Mouse (Mus musculus) embryonic fibroblast, embryonic 13.5 days (primary cell): ENCODE results near the gene Rere. TPM values are rescaled to one million over a fixed set of nuclear protein-coding genes. Genes with fewer than 3 reads are reported as not detected.
"Not testable (repeated sequence)": the region's sequence is repeated elsewhere in the genome, so short reads cannot be mapped to it uniquely, and the experiment has no call there.

Experiments used
- H3K27ac ChIP-seq: 2 replicates; pipeline ENCODE4 v1.5.1; 2012; ENCODE audit warnings: low read length, control low read depth, inconsistent platforms; ENCODE audit not compliant: insufficient read depth
- H3K4me1 ChIP-seq: 2 replicates; pipeline ENCODE4 v1.6.1; 2011; ENCODE audit warnings: low read length; ENCODE audit not compliant: control insufficient read depth, insufficient read depth
- H3K4me3 ChIP-seq: 2 replicates; pipeline ENCODE4 v1.5.1; 2011; ENCODE audit warnings: mild to moderate bottlenecking, control low read depth, low read length; ENCODE audit not compliant: insufficient read depth
- CTCF ChIP-seq: IDR thresholded peaks from 2 replicates; pipeline ENCODE4 v1.5.1; 2011; ENCODE audit warnings: mild to moderate bottlenecking, control low read depth, low read length, moderate library complexity, borderline replicate concordance; ENCODE audit not compliant: insufficient read depth
- POLR2A ChIP-seq: IDR thresholded peaks from 2 replicates; pipeline ENCODE4 v1.6.1; 2011; ENCODE audit warnings: low read depth, mild to moderate bottlenecking, control low read depth, low read length, moderate library complexity
- polyA plus RNA-seq: library from polyadenylated mRNA; stranded (reverse); fragments of >200 nt; gene quantifications from 2 replicates; pipeline ENCODE4 v1.2.4, GENCODE M21; 2011; ENCODE audit warnings: low read depth; ENCODE audit not compliant: missing spikeins, insufficient read length

The Rere gene
- polyA plus RNA-seq, 1 experiment, result 59.0 TPM

GRCm38 (mm10) chr4:150526269-150526668 is 244.8 kb downstream of the Rere start:
- TF ChIP-seq POLR2A (no peak), CTCF (no peak)
- no peak overlapping the region for H3K27ac ChIP-seq
- no peak overlapping the region for H3K4me3 ChIP-seq
- H3K4me1 ChIP-seq, result no peaks in the 10 kb centered on the region

- no peak for TF ChIP-seq CTCF
- no peak for TF ChIP-seq POLR2A
These were observed 247.0 kb downstream of the Rere start for GRCm38 (mm10) chr4:150528426-150528825.

GRCm38 (mm10) chr4:150528846-150529245 is 247.4 kb downstream of the Rere start:
- TF ChIP-seq CTCF (no peak), POLR2A (no peak)
- Histone ChIP-seq H3K4me1 (no peaks in the 10 kb centered on the region), H3K27ac (no peak overlapping the region), H3K4me3 (no peak overlapping the region)

More at GRCm38 (mm10) chr4:150528426-150528825, 247.0 kb downstream of the Rere start:
- no peak overlapping the region for H3K4me3 ChIP-seq
- no peak overlapping the region for H3K27ac ChIP-seq
- H3K4me1 ChIP-seq, result no peaks in the 10 kb centered on the region

- Histone ChIP-seq H3K4me3 (no peak overlapping the region), H3K4me1 (no peaks in the 10 kb centered on the region), H3K27ac (no peak overlapping the region)
- no peak for TF ChIP-seq POLR2A
- TF ChIP-seq CTCF, result no peak
These were observed 250.4 kb downstream of the Rere start for GRCm38 (mm10) chr4:150531869-150532268.

- no peak for TF ChIP-seq CTCF
- no peak for TF ChIP-seq POLR2A
- no peak overlapping the region for H3K4me3 ChIP-seq
- peak overlapping the region; percentile 12; the same call in 1 of the 2 replicates for H3K27ac ChIP-seq
- H3K4me1 ChIP-seq, result no peaks in the 10 kb centered on the region
These were observed 255.5 kb downstream of the Rere start for GRCm38 (mm10) chr4:150536821-150537510.

GRCm38 (mm10) chr4:150539846-150540245 is 258.4 kb downstream of the Rere start:
- Histone ChIP-seq H3K4me3 (no peak overlapping the region), H3K27ac (no peak overlapping the region), H3K4me1 (no peaks in the 10 kb centered on the region)
- TF ChIP-seq POLR2A (no peak), CTCF (no peak)

- no peak overlapping the region for H3K27ac ChIP-seq
- no peaks in the 10 kb centered on the region for H3K4me1 ChIP-seq
- TF ChIP-seq POLR2A (no peak), CTCF (no peak)
- H3K4me3 ChIP-seq, result no peak overlapping the region
These were observed 259.1 kb downstream of the Rere start for GRCm38 (mm10) chr4:150540392-150541094.

GRCm38 (mm10) chr4:150544231-150544630 is 262.8 kb downstream of the Rere start:
- H3K4me1 ChIP-seq, result no peaks in the 10 kb centered on the region
- H3K27ac ChIP-seq, result peak overlapping the region; percentile 69
- H3K4me3 ChIP-seq, result no peak overlapping the region
- TF ChIP-seq POLR2A (no peak), CTCF (no peak)

- Histone ChIP-seq H3K4me1 (no peaks in the 10 kb centered on the region), H3K27ac (peak overlapping the region; percentile 69), H3K4me3 (no peak overlapping the region)
- TF ChIP-seq CTCF (no peak), POLR2A (no peak)
These were observed 263.3 kb downstream of the Rere start for GRCm38 (mm10) chr4:150544652-150545258.

GRCm38 (mm10) chr4:150545775-150546174 is 264.3 kb downstream of the Rere start:
- Histone ChIP-seq H3K4me1 (no peaks in the 10 kb centered on the region), H3K27ac (no peak overlapping the region), H3K4me3 (no peak overlapping the region)
- TF ChIP-seq POLR2A, result no peak
- no peak for TF ChIP-seq CTCF

- not testable (repeated sequence) for H3K4me3 ChIP-seq, H3K27ac ChIP-seq, H3K4me1 ChIP-seq
These were observed 264.9 kb downstream of the Rere start for GRCm38 (mm10) chr4:150546296-150546695.
